Mouse (Mus musculus) c-Kit-negative CD71-positive TER-119-positive erythroid progenitor cells, embryonic 14.5 days (primary cell): ENCODE data around the gene Sipa1l2.
"Not testable (repeated sequence)": the region's sequence is repeated elsewhere in the genome, so short reads cannot be mapped to it uniquely, and the experiment has no call there.

Experiments used
- DNase-seq: peaks from one replicate; pipeline ENCODE4 v3.0.0-alpha.2; 2013; ENCODE audit warnings: low read depth, low spot score

Sipa1l2 gene

DNA sequence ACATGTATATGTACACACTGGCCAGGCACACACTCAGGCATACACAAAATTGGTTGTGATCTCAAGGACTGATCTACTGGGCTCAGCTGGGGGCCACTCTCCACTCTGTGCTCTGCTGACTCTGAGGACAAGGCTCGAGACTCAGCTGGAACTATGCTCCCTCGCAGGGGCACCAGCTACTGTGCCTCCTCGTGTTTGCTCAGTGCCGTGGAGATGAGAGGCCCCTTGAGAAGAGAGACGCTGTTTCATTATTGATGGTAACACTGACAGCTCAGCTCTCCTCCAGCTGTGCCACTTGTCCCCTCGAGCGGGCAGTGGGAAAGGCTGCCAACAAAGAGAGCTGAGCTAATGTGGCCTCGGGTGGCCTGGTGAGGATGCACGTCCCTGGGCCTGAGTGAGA, 161.9 kb downstream of the Sipa1l2 start:
- DNase-seq = no peak

GRCm38 (mm10) chr8:125406453-125406852, 163.2 kb downstream of the Sipa1l2 start:
- DNase-seq = no peak

GRCm38 (mm10) chr8:125401350-125401749, 168.3 kb downstream of the Sipa1l2 start:
- no peak for DNase-seq

DNA sequence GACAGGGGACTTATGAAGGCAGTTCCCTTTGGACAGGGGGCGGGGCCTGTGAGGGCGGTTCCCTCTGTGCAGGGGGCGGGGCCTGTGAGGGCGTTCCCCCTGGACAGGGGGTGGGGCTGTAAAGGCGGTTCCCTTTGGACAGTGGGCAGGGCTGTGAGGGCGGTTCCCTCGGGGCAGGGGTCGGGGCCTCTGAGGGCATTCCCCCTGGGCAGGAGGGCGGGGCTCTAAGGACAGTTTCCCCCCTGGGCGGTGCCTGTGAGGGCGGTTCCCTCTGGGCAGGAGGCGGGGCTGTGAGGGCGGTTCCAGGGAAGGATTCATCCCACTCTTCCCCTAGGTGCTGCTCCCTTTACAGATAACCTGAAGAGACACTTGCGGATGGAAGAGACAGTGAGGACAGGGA, 171.6 kb downstream of the Sipa1l2 start:
- peak; percentile 5 for DNase-seq

DNA sequence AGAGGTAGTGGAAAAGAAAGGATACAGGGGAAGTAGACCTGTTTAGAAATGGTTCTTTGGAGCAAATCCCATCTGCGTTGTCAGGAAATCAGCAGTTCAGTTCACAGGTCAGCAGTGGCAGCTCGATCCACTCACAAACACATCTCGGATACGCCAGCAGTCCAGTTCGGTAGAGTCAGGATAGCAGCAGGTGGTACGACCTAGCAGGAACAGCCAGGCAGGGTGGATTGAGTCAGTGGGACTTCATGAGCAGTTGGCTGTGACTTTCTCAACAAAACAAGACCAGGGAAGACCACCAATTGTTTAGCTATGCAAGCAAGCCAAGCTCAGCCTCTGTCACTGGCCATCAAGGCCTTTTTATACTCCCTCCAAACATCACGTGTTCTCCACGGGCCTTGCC, 173.9 kb downstream of the Sipa1l2 start:
- DNase-seq = not testable (repeated sequence)

GRCm38 (mm10) chr8:125395032-125395431, 174.6 kb downstream of the Sipa1l2 start:
- no peak for DNase-seq

- no peak for DNase-seq
Observed at GRCm38 (mm10) chr8:125391685-125392084, 177.9 kb downstream of the Sipa1l2 start.

GRCm38 (mm10) chr8:125391271-125391670, 178.3 kb downstream of the Sipa1l2 start:
- no peak for DNase-seq

GRCm38 (mm10) chr8:125390506-125390895, 179.1 kb downstream of the Sipa1l2 start:
- DNase-seq = no peak

DNA sequence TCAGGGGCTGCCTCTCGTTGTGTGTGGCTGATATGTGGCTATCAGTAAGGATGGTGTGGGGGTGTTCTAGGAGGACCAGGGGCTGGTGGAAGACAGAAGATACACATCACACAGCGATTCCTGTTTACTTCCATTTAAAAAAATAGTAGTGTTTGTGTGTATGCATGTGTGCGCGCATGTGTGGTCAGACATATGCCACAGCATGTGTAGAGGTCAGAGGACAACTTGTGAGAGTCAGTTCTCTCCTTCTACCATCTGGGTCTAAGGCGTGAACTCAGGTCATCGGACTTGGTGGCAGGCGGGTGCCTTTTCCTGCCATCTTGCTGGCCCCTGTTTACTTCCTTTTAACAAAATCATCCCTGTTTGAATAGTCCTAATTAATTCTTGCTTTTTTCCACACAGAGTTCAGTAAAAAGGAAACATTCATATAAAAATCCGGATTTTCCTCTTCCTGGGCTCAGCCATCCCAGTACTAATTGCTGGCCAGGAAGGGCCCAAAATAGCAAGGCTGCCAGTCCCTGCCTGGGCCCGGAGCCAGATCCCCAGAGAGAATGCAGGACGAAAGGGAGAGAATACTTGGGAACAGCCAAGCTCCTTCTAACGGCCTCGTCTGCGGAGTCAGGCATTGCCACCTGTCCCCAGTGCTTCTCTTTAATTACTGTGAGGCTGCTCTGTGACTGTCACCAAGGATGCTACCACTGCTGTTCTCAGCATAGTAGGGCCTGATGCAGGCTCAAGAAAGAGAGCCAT, 179.7 kb downstream of the Sipa1l2 start:
- no peak for DNase-seq

- no peak for DNase-seq
Observed at GRCm38 (mm10) chr8:125389280-125389679, 180.3 kb downstream of the Sipa1l2 start.

DNA sequence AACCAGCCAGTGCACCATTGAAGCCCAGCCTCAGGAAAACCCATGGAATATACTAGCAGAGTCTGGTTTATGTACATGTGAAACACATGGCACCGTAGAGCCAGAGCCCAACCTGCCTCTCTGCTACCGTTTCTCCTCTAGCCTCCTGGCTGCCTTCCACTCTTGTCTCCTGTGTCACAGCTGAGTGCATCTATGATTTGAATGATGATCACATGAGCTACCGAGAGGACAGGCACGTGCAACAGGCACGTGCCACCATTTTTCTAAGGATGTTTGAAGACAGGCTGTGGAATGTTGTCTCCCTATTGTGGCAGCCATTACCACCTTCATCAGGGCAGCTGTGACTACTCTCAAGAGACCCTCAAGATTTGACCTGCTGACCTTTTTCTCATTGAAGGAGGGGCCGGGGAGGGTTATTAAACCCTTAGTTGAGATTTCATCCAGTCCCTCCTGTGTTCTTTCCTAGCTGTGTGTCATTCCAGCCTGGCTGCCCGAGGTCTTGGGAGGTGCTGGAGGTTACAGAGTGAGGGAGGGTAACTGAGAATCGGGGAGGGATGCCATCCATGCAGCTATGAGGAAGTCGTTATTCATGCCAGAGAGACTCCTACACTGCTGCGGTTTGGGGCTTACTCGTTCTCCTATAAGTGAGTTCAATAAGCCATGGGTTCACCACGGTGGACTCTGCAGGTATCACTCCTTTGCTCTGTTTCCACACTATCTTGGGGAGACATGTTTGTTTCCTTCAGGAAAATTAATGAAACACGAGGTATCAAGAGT, 181.0 kb downstream of the Sipa1l2 start:
- no peak for DNase-seq

DNA sequence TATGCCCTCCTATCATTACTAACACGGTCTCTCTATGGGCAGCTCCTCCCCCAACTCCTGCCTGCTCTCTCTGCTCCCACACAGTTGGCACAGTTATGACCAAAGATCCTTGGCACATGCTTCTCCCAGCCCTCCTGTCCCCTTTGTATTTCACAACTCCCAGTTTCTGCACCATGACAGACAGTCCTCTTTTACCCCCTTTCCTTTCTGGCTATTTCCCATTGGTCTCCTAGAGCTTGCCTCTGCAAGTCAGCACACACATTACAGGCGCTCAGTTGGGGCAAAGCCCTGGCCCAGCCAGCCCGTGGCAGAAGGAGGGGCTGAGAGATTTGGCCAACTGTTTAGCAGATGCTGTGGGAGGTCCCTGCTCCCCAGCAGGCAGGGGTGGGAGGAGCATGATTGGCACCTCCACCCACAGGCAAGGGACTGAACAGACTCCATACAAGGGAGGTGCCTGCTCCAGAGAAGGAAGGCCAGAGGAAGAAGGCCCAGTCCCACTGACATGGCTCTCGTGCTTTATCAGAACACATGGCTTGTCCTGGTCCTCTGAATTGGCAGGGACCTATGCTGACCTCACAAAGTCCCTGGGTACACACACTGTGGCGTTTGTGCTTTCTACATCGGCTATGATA, 184.0 kb downstream of the Sipa1l2 start:
- DNase-seq = no peak

GRCm38 (mm10) chr8:125384551-125385183, 184.9 kb downstream of the Sipa1l2 start:
- no peak for DNase-seq

GRCm38 (mm10) chr8:125381674-125382073, 187.9 kb downstream of the Sipa1l2 start:
- DNase-seq = no peak

DNA sequence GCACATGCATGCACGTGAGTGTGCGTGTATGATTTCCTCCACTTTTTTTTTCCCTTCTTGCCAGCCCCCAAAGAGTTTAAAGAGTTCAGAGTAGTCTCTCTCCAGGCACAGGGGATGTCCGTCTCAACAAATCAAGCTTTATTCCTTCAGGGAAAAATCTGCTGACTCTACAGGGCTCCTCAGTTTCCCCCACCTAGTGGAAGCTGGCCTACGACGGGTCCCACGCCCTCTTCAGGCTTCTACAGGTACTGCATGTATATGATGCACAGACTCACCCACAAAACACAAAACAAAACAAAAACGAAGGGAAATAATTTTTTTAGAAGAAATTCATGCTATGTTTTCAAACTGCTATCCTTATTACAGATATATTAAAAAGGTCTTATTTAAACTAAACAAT, 189.7 kb downstream of the Sipa1l2 start:
- no peak for DNase-seq

DNA sequence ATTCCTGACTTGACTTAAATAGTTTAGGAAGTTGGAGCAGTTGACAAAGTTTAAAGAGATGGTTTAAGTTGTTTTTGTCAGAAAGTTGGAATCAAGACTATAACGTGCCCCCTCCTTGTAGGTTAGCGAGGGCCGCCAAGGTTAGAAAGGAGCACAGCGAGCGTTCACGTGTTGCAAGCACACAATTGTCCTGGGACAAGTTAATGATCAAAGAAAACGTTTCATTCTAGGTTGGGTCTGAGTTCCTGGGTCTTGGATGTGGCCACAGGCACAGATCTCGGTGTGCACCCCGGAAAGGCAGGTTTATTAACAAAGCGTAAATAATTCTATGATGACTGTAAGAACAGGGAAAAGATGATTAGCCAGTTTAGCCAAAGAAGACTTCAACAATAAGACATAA, 190.5 kb downstream of the Sipa1l2 start:
- DNase-seq = no peak

- no peak for DNase-seq
Observed at GRCm38 (mm10) chr8:125377704-125378103, 191.9 kb downstream of the Sipa1l2 start.

DNA sequence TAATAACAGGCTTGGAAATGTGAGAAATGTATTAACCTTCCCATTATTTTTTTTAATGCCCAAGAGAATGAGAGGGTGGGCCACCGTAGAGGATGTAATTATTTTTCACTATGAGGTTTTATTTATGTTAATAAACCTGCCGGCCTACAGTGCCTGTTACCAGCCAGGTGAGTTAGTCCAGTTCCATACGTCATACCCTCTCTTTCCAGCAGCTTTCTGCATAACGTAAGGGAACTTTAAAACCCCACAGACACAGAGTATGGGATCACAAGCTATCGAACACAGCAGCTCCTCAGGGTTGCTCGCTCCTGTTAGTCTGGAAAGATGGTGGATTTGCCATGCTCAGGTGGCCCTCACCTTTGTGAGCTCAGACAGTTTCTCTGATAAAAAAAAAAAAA, 193.2 kb downstream of the Sipa1l2 start:
- no peak for DNase-seq

DNA sequence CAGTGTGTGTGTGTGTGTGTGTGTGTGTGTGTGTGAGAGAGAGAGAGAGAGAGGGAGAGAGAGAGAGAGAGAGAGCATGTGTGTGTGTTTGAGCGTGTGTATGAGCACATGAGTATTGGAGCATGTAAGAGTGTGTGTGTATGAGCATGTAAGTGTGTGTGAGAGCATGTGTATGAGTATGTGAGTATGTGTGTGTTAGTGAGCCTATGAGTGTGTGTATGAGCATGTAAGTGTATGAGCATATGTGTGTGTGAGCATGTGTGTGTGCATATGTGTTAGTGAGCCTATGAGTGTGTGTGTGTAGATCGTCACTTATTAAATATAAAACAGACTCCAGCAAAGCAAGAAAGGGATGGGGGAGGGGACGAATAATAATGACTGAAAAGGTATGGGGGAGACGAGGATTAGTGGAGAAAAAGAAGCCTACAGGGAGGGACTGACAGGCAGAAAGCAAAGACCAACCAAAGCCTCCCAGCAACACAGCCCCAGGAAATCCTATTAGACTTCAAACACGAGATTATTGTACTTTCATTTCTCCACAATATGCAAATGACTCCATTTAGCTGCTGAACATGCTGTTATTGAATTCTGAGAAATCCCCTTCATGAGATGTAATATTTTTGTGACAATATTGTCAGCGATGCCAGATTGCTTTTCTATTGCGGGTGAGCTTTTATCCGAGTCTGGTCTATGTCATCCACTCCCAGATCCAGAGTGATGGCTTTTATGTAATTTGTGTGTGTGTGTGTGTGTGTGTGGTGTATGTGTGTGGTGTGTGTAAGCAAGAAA, 193.8 kb downstream of the Sipa1l2 start:
- no peak for DNase-seq

- DNase-seq = no peak
Observed at GRCm38 (mm10) chr8:125372596-125372995, 197.0 kb downstream of the Sipa1l2 start.
